7 mouse cellular contexts compared by ENCODE assay signal in genomic region chr4:122008938-122009459, GRCm38 (mm10).
A peak's percentile ranks its signal among the peaks of the same experiment; 100 is the strongest.
DNase-seq lines count a peak whose midpoint lies in the region; ATAC-seq and TF ChIP-seq lines count a peak whose summit lies in the region.
"Not testable (repeated sequence)": the region's sequence is repeated elsewhere in the genome, so short reads cannot be mapped to it uniquely, and the experiment has no call there.

No protein-coding gene starts in this region.

- H3K4me1 ChIP-seq in intestine, postnatal 0 days (replicated peaks; ENCODE audit: control insufficient read depth, insufficient read depth, low read length); liver, embryonic 11.5 days (replicated peaks; ENCODE audit: control insufficient read depth, insufficient read depth, low read length): not testable (repeated sequence)

- not testable (repeated sequence) for H3K27me3 ChIP-seq in intestine, postnatal 0 days (replicated peaks; ENCODE audit: control insufficient read depth, insufficient read depth, low read length); liver, embryonic 11.5 days (replicated peaks; ENCODE audit: control insufficient read depth, insufficient read depth, low read length)

- not testable (repeated sequence) for H3K4me3 ChIP-seq in gastrocnemius, adult 2 months; intestine, postnatal 0 days (ENCODE audit: low read depth, low read length); liver, embryonic 11.5 days (ENCODE audit: low read depth, low read length)

- intact Hi-C loops in gastrocnemius, adult 2 months (cut with DNase I), result not testable (repeated sequence)

- DNase-seq in gastrocnemius, adult 2 months, result peak; percentile 14
- not testable (repeated sequence) for DNase-seq in liver, embryonic 11.5 days (ENCODE audit: low spot score)

- 95% methylated on average over 26 of the region's 26 CpGs for WGBS in intestine, postnatal 0 days
- 89% methylated on average over 25 of the region's 26 CpGs for WGBS in liver, embryonic 11.5 days

- peaks cover 41% of the 10 kb centered on the region for H3K9me3 ChIP-seq in intestine, postnatal 0 days (ENCODE audit: control insufficient read depth)
- H3K9me3 ChIP-seq in liver, embryonic 11.5 days (ENCODE audit: control insufficient read depth, low read length), result peaks cover 43% of the 10 kb centered on the region

- not testable (repeated sequence) for H3K9ac ChIP-seq in intestine, postnatal 0 days (ENCODE audit: low read depth, low read length); liver, embryonic 11.5 days (ENCODE audit: low read depth, low read length)

- H3K4me2 ChIP-seq in intestine, postnatal 0 days (replicated peaks; ENCODE audit: low read depth); liver, embryonic 11.5 days: not testable (repeated sequence)

- H3K27ac ChIP-seq in gastrocnemius, adult 2 months; intestine, postnatal 0 days (ENCODE audit: low read depth, low read length); liver, embryonic 11.5 days (ENCODE audit: low read depth, low read length): not testable (repeated sequence)

- not testable (repeated sequence) for H3K36me3 ChIP-seq in intestine, postnatal 0 days (ENCODE audit: control insufficient read depth, insufficient read depth); liver, embryonic 11.5 days (ENCODE audit: control insufficient read depth, insufficient read depth, low read length)

- TF ChIP-seq CTCF in gastrocnemius, adult 2 months (IDR thresholded peaks at IDR 0.05); intestine, postnatal 0 days (IDR thresholded peaks at IDR 0.05; ENCODE audit: low read depth): not testable (repeated sequence)

- ATAC-seq in cerebellum, adult (ENCODE audit: insufficient number of reproducible peaks, low FRiP score, low TSS enrichment), result 0 out of 2 replicates have a peak, but pooled peaks have one; percentile 20
- 0 out of 2 replicates have a peak, but pooled peaks have one; percentile 45 for ATAC-seq in common myeloid progenitor, adult 5-6 weeks (replicated peaks; ENCODE audit: low read depth, poor library complexity, severe bottlenecking)
- 0 out of 2 replicates have a peak, but pooled peaks have one; percentile 31 for ATAC-seq in intestine, postnatal 0 days
- peak; percentile 35 for ATAC-seq in liver, embryonic 11.5 days (replicated peaks; ENCODE audit: low FRiP score)
- 0 out of 2 replicates have a peak, but pooled peaks have one; percentile 23 for ATAC-seq in megakaryocyte progenitor cell, adult 5-6 weeks (replicated peaks; ENCODE audit: poor library complexity)
- ATAC-seq in monocyte, adult 5-6 weeks (replicated peaks; ENCODE audit: insufficient number of reproducible peaks, low FRiP score, low TSS enrichment, poor library complexity, severe bottlenecking), result peak; percentile 43
